Mouse (Mus musculus) CH12.LX (cell line): ENCODE measurements around the gene Baat. TPM values are rescaled to one million over a fixed set of nuclear protein-coding genes. Genes with fewer than 3 reads are reported as not detected.
"Not testable (repeated sequence)": the region's sequence is repeated elsewhere in the genome, so short reads cannot be mapped to it uniquely, and the experiment has no call there.

Experiments
- DNase-seq: peaks from one replicate; pipeline ENCODE4 v3.0.0-alpha.2; 2013; ENCODE audit errors: extremely low read depth
- H3K27ac ChIP-seq: 2 replicates; pipeline ENCODE4 v1.5.1; 2012; ENCODE audit warnings: low read depth, mild to moderate bottlenecking, control low read depth, moderate library complexity; ENCODE audit not compliant: insufficient read depth
- H3K27me3 ChIP-seq: replicated peaks from 2 replicates; pipeline ENCODE3; 2012; ENCODE audit warnings: inconsistent platforms
- H3K36me3 ChIP-seq, 2 experiments: replicated peaks in 1 of 2; 2 replicates each; pipeline versions ENCODE3 to v1.6.1; 2012; ENCODE audit warnings: inconsistent platforms in 1 of 2, low read length in 1 of 2, mild to moderate bottlenecking in 1 of 2, mixed read lengths in 1 of 2, moderate library complexity in 1 of 2; ENCODE audit not compliant: control insufficient read depth in 1 of 2, insufficient read depth in 1 of 2
- H3K4me1 ChIP-seq, 2 experiments: 2 replicates each; pipeline ENCODE4 v1.6.1; 2012; ENCODE audit warnings: inconsistent platforms in 1 of 2, moderate library complexity in 1 of 2; ENCODE audit not compliant: insufficient read depth in 2 of 2, control insufficient read depth in 1 of 2
- H3K4me2 ChIP-seq: 2 replicates; pipeline ENCODE4 v1.6.1; 2012; ENCODE audit warnings: low read depth, mild to moderate bottlenecking, control low read depth; ENCODE audit not compliant: poor library complexity, insufficient read depth, severe bottlenecking
- H3K4me3 ChIP-seq, 3 experiments: fragments of 150-350 bp in 1 of 3; sonication (generic) in 1 of 3; replicated peaks in 1 of 3; 2 replicates each; pipeline versions ENCODE3 to v1.5.1; 2011 to 2012; ENCODE audit warnings: low read depth in 2 of 3, low read length in 2 of 3, mild to moderate bottlenecking in 2 of 3, moderate library complexity in 2 of 3, control low read depth in 1 of 3, improper control_type of control experiment in 1 of 3, inconsistent platforms in 1 of 3, mixed read lengths in 1 of 3; ENCODE audit not compliant: poor library complexity in 1 of 3
- H3K79me2 ChIP-seq: replicated peaks from 2 replicates; pipeline ENCODE4 v1.6.1; 2012; ENCODE audit warnings: mild to moderate bottlenecking, moderate library complexity; ENCODE audit not compliant: control insufficient read depth, poor library complexity, insufficient read depth, severe bottlenecking; ENCODE audit errors: extremely low read depth
- H3K9ac ChIP-seq: 2 replicates; pipeline ENCODE4 v1.6.1; 2012; ENCODE audit warnings: low read depth, mild to moderate bottlenecking, control low read depth, moderate library complexity; ENCODE audit not compliant: insufficient read depth
- H3K9me3 ChIP-seq: replicated peaks from 2 replicates; pipeline ENCODE3; 2012; ENCODE audit warnings: low read length, inconsistent platforms, mixed read lengths
- BHLHE40 ChIP-seq: IDR thresholded peaks from 2 replicates; pipeline ENCODE4 v1.6.1; 2011; ENCODE audit warnings: mild to moderate bottlenecking, low read depth, low read length, improper control_type of control experiment
- CHD1 ChIP-seq: IDR thresholded peaks from 2 replicates; pipeline ENCODE4 v1.6.1; 2012; ENCODE audit warnings: low read depth, low read length, improper control_type of control experiment, inconsistent platforms
- CTCF ChIP-seq, 2 experiments: IDR thresholded peaks in 1 of 2; conservative IDR thresholded peaks in 1 of 2; 2 replicates each; pipeline ENCODE4 v1.5.1; 2011 to 2012; ENCODE audit warnings: low read depth in 2 of 2, low read length in 2 of 2, improper control_type of control experiment in 1 of 2, inconsistent platforms in 1 of 2, mild to moderate bottlenecking in 1 of 2, moderate library complexity in 1 of 2
- E2F4 ChIP-seq: IDR thresholded peaks from 2 replicates; pipeline ENCODE4 v1.6.1; 2011; ENCODE audit warnings: low read depth, low read length, improper control_type of control experiment; ENCODE audit not compliant: insufficient replicate concordance
- EP300 ChIP-seq: IDR thresholded peaks from 2 replicates; pipeline ENCODE4 v1.6.1; 2011; ENCODE audit warnings: low read length, improper control_type of control experiment
- ETS1 ChIP-seq: conservative IDR thresholded peaks from 2 replicates; pipeline ENCODE4 v1.6.1; 2012; ENCODE audit warnings: low read depth, mild to moderate bottlenecking, inconsistent platforms, low read length, improper control_type of control experiment, moderate library complexity
- GABPA ChIP-seq: IDR thresholded peaks from 2 replicates; pipeline ENCODE4 v1.6.1; 2012; ENCODE audit warnings: low read depth, low read length, improper control_type of control experiment, inconsistent platforms; ENCODE audit not compliant: insufficient replicate concordance
- HCFC1 ChIP-seq: IDR thresholded peaks from 2 replicates; pipeline ENCODE4 v1.6.1; 2012; ENCODE audit warnings: low read depth, mild to moderate bottlenecking, inconsistent platforms, low read length, improper control_type of control experiment
- IRF4 ChIP-seq: IDR thresholded peaks from 2 replicates; pipeline ENCODE4 v1.6.1; 2014; ENCODE audit warnings: low read depth, mild to moderate bottlenecking, inconsistent platforms, low read length, improper control_type of control experiment
- JUND ChIP-seq: conservative IDR thresholded peaks from 2 replicates; pipeline ENCODE4 v1.6.1; 2011; ENCODE audit warnings: low read depth, low read length, improper control_type of control experiment
- KAT2A ChIP-seq: IDR thresholded peaks from 2 replicates; pipeline ENCODE4 v1.6.1; 2012; ENCODE audit warnings: low read length, improper control_type of control experiment, inconsistent platforms; ENCODE audit not compliant: insufficient replicate concordance
- MAFK ChIP-seq: IDR thresholded peaks from 2 replicates; pipeline ENCODE4 v1.6.1; 2011; ENCODE audit warnings: low read length, improper control_type of control experiment; ENCODE audit not compliant: insufficient replicate concordance
- MAX ChIP-seq: IDR thresholded peaks from 2 replicates; pipeline ENCODE4 v1.6.1; 2011; ENCODE audit warnings: low read length, improper control_type of control experiment
- MAZ ChIP-seq: IDR thresholded peaks from 2 replicates; pipeline ENCODE4 v1.6.1; 2012; ENCODE audit warnings: low read depth, mild to moderate bottlenecking, inconsistent platforms, low read length, improper control_type of control experiment, moderate library complexity
- MEF2A ChIP-seq: IDR thresholded peaks from 2 replicates; pipeline ENCODE4 v1.6.1; 2014; ENCODE audit warnings: low read depth, mild to moderate bottlenecking, inconsistent platforms, low read length, improper control_type of control experiment, borderline replicate concordance
- MXI1 ChIP-seq: IDR thresholded peaks from 2 replicates; pipeline ENCODE4 v1.6.1; 2011; ENCODE audit warnings: mild to moderate bottlenecking, low read depth, low read length, improper control_type of control experiment
- NELFE ChIP-seq: IDR thresholded peaks from 2 replicates; pipeline ENCODE4 v1.6.1; 2011; ENCODE audit warnings: low read depth, low read length, improper control_type of control experiment
- NRF1 ChIP-seq: IDR thresholded peaks from 2 replicates; pipeline ENCODE4 v1.6.1; 2014; ENCODE audit warnings: low read depth, mild to moderate bottlenecking, inconsistent platforms, low read length, improper control_type of control experiment, moderate library complexity
- POLR2A ChIP-seq: IDR thresholded peaks from 2 replicates; pipeline ENCODE4 v1.6.1; 2011; ENCODE audit warnings: low read depth, mild to moderate bottlenecking, improper control_type of control experiment, low read length
- SMC3 ChIP-seq: IDR thresholded peaks from 2 replicates; pipeline ENCODE4 v1.6.1; 2011; ENCODE audit warnings: low read depth, low read length, improper control_type of control experiment
- USF2 ChIP-seq: conservative IDR thresholded peaks from 2 replicates; pipeline ENCODE4 v1.6.1; 2011; ENCODE audit warnings: low read depth, low read length, improper control_type of control experiment
- ZC3H11A ChIP-seq: IDR thresholded peaks from 2 replicates; pipeline ENCODE4 v1.6.1; 2012; ENCODE audit warnings: low read depth, mild to moderate bottlenecking, inconsistent platforms, low read length, improper control_type of control experiment
- ZKSCAN1 ChIP-seq: IDR thresholded peaks from 2 replicates; pipeline ENCODE4 v1.6.1; 2012; ENCODE audit warnings: low read depth, inconsistent platforms, low read length, improper control_type of control experiment, borderline replicate concordance
- ZMIZ1 ChIP-seq: IDR thresholded peaks from 2 replicates; pipeline ENCODE4 v1.6.1; 2012; ENCODE audit warnings: low read depth, mild to moderate bottlenecking, inconsistent platforms, low read length, improper control_type of control experiment
- ZNF384 ChIP-seq: IDR thresholded peaks from 2 replicates; pipeline ENCODE4 v1.6.1; 2012; ENCODE audit warnings: low read depth, low read length, improper control_type of control experiment, inconsistent platforms
- dilution Hi-C: fragments of 300-500 bp; cut with MboI; formaldehyde crosslinking; loops from 2 replicates; pipeline ENCODE4 v1.14.3; 2020; ENCODE audit warnings: low sequenced_read_pairs; ENCODE audit not compliant: extremely low pct_unique_long_range_greater_than_20kb, extremely low pct_ligation_motif_present
- in situ Hi-C: fragments of 300-500 bp; cut with MboI; formaldehyde crosslinking; loops from 3 replicates; pipeline ENCODE4 v1.14.3; 2019; ENCODE audit warnings: low sequenced_read_pairs, low pct_ligation_motif_present, low pct_unique_long_range_greater_than_20kb, mixed read lengths
- polyA plus RNA-seq: library from polyadenylated mRNA; unstranded; fragments of >175 nt; gene quantifications from 2 replicates; pipeline ENCODE4 v1.2.1, GENCODE M21; 2012; ENCODE audit warnings: low read depth; ENCODE audit not compliant: insufficient read length
- total RNA-seq, 2 experiments: library from RNA; depleted of rRNA; stranded (reverse); fragments of 300-350 nt in 1 of 2; fragments of >200 nt in 1 of 2; gene quantifications; 2 replicates each; pipeline ENCODE4 v1.2.3; 2012 to 2014

Baat gene
- total and polyA plus RNA-seq, 3 experiments: 0.04 to 0.19 TPM; not detected in 1

DNA sequence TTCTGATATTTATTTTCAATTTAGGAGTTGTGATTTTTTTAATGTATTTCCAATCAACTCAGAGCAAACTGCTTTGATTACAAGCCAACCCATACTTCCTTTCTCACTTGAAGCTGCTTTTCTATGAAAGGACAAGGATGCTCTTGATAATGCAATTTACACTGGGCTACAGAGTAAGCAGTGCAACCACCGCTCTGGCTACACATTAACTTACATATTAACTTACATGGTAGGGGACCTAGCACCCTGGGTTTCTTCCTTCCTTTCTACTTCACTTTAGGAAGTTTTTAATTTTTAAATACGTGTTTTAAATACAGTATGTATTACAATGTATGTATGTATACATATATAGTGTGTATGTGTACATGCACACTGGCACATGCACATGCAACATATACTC lies 2.8 kb upstream of the Baat start:
- dilution Hi-C loops: no loop called here

DNA sequence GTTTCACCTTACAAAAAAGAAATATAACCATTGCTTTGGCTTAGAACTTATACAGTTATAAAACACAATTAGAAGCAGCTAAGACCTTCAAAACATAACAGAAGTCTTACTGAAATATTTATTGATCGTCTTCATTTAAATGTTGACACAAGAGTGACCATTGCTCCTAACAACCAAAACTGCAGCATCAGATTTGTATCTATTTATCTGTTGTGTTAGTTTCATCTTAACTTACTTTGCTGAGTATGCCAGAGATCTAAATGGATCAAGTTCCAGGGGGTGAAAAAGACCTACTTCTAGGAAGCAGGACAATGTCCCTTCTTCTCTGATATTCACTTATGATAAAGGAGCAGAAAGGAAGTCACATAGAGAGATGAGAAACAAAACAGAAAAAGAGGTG lies 2.8 kb downstream of the Baat start:
- Histone ChIP-seq H3K27me3 (no peaks in the 10 kb centered on the region), H3K9ac (no peak overlapping the region), H3K9me3 (no peaks in the 10 kb centered on the region), H3K79me2 (no peaks in the 10 kb centered on the region), H3K4me2 (no peak overlapping the region), H3K27ac (no peak overlapping the region), H3K4me1 (no peaks in the 10 kb centered on the region), H3K4me3 (no peak overlapping the region), H3K36me3 (no peaks in the 10 kb centered on the region)
- in situ Hi-C loops (no loop called here), dilution Hi-C loops (no loop called here)
- no peak for DNase-seq
- TF ChIP-seq ZMIZ1 (no peak), MXI1 (no peak), EP300 (no peak), GABPA (no peak), KAT2A (no peak), MEF2A (no peak), ZNF384 (no peak), IRF4 (no peak), MAX (no peak), USF2 (no peak), POLR2A (no peak), ZC3H11A (no peak), ZKSCAN1 (no peak), HCFC1 (no peak)

More for the DNA sequence above, 2.8 kb upstream of the Baat start:
- H3K9me3 ChIP-seq: no peaks in the 10 kb centered on the region
- TF ChIP-seq IRF4 (no peak), NELFE (no peak), ZC3H11A (no peak), BHLHE40 (no peak), NRF1 (no peak), ETS1 (no peak), GABPA (no peak), MAX (no peak), SMC3 (no peak), MAZ (no peak), JUND (no peak), E2F4 (no peak), MAFK (no peak), POLR2A (no peak), CHD1 (no peak), KAT2A (no peak), CTCF (conservative IDR thresholded peaks at IDR 0.05 in 1 of 2, IDR thresholded peaks at IDR 0.05 in 1 of 2; ENCODE audit: low read depth in 2 of 2, low read length in 2 of 2) (no peak)
- TF ChIP-seq, all 38 proteins: peak for 0
- H3K36me3 ChIP-seq: peaks cover 11 to 27% of the 10 kb centered on the region in 2 experiments
- no peak overlapping the region for H3K9ac ChIP-seq
- in situ Hi-C loops: no loop called here
- no peak overlapping the region for H3K4me2 ChIP-seq
- DNase-seq: no peak
- no peak overlapping the region for H3K27ac ChIP-seq
- H3K79me2 ChIP-seq: 0 out of 2 replicates have a peak, but pooled peaks cover 2% of the 10 kb centered on the region
- no peaks in the 10 kb centered on the region for H3K27me3 ChIP-seq
- no peaks in the 10 kb centered on the region for H3K4me1 ChIP-seq
- no peak overlapping the region for H3K4me3 ChIP-seq

DNA sequence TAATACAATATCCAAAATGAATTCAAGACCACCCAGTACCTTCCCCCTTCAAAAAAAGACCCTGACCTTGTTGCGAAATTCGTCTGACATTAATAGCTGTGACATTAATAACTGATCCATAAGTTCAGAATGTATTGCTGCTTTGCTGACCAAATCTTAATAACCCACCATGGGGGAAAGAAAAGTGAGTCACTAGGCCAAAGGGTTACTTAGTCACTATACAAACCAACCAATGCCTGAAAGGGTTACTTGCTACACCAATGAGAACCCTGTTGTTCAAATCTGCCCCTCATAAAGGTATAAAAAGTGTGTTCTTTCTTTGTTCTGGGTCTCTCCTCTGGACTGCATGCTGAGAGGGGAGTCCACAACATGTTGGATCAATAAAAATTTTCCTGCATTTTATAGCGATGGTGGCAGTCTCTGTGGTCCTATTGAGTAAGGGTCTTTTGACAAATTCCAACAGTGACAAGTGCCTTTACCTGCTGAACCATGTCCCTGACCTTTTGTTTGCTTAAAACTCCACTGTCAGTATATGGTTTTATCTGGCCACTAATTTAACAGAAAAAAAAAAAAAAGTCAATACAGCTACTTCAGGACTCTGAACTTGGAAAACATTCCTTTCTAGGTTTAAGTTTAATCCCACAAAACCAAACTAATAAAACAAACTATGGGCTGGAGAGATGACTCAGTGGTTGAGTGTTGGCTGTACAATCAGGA lies 20.3 kb downstream of the Baat start:
- H3K27ac ChIP-seq, H3K4me1 ChIP-seq, H3K9ac ChIP-seq, DNase-seq, H3K27me3 ChIP-seq, H3K4me3 ChIP-seq, H3K9me3 ChIP-seq, H3K36me3 ChIP-seq, H3K4me2 ChIP-seq, H3K79me2 ChIP-seq, in situ Hi-C loops, dilution Hi-C loops: not testable (repeated sequence)
